Mouse (Mus musculus) ES-E14 (cell line): ENCODE results near the gene Morn1. TPM values are rescaled to one million over a fixed set of nuclear protein-coding genes. Genes with fewer than 3 reads are reported as not detected.
A peak's percentile ranks its signal among the peaks of the same experiment; 100 is the strongest.

Source experiments
- DNase-seq: peaks from one replicate; pipeline ENCODE4 v3.0.0-alpha.2; 2013; ENCODE audit warnings: low read depth, low spot score
- H3K27ac ChIP-seq: 2 replicates; pipeline ENCODE4 v1.5.1; 2012; ENCODE audit warnings: low read depth, mild to moderate bottlenecking, low read length, moderate library complexity, mixed read lengths; ENCODE audit not compliant: poor library complexity, insufficient read depth, severe bottlenecking
- H3K36me3 ChIP-seq: 2 replicates; pipeline ENCODE4 v1.6.1; 2012; ENCODE audit warnings: mild to moderate bottlenecking, low read length, moderate library complexity, mixed read lengths; ENCODE audit not compliant: control insufficient read depth, poor library complexity, insufficient read depth, severe bottlenecking
- H3K4me1 ChIP-seq, 2 experiments: fragments of 150-350 bp in 1 of 2; sonication (generic) in 1 of 2; 2 replicates each; pipeline ENCODE4 v1.6.1; 2012; ENCODE audit warnings: low read length in 2 of 2, mild to moderate bottlenecking in 1 of 2, mixed read lengths in 1 of 2; ENCODE audit not compliant: control insufficient read depth in 2 of 2, insufficient read depth in 2 of 2, poor library complexity in 1 of 2
- H3K4me3 ChIP-seq, 2 experiments: fragments of 150-350 bp in 1 of 2; sonication (generic) in 1 of 2; 2 replicates each; pipeline ENCODE4 v1.5.1; 2012; ENCODE audit warnings: low read length in 2 of 2, low read depth in 1 of 2, mild to moderate bottlenecking in 1 of 2, mixed read lengths in 1 of 2; ENCODE audit not compliant: insufficient read depth in 1 of 2, poor library complexity in 1 of 2, severe bottlenecking in 1 of 2
- H3K9ac ChIP-seq: 2 replicates; pipeline ENCODE4 v1.6.1; 2012; ENCODE audit warnings: low read depth, mild to moderate bottlenecking, low read length, mixed read lengths; ENCODE audit not compliant: poor library complexity, insufficient read depth, severe bottlenecking
- H3K9me3 ChIP-seq: fragments of 150-350 bp; sonication (generic); 2 replicates; pipeline ENCODE4 v1.6.1; 2012; ENCODE audit warnings: low read depth, mild to moderate bottlenecking, low read length; ENCODE audit not compliant: control insufficient read depth, insufficient read depth
- CHD2 ChIP-seq: IDR thresholded peaks from 2 replicates; pipeline ENCODE4 v1.6.1; 2014; ENCODE audit warnings: mild to moderate bottlenecking, low read depth, low read length, inconsistent platforms
- HCFC1 ChIP-seq: IDR thresholded peaks from 2 replicates; pipeline ENCODE4 v1.6.1; 2012; ENCODE audit warnings: low read length, inconsistent platforms, borderline replicate concordance; ENCODE audit not compliant: insufficient read depth
- MAFK ChIP-seq: IDR thresholded peaks from 2 replicates; pipeline ENCODE4 v1.6.1; 2014; ENCODE audit warnings: mild to moderate bottlenecking, low read depth, low read length, inconsistent platforms; ENCODE audit not compliant: insufficient read depth
- ZC3H11A ChIP-seq: IDR thresholded peaks from 2 replicates; pipeline ENCODE4 v1.6.1; 2012; ENCODE audit warnings: low read depth, mild to moderate bottlenecking, inconsistent platforms, low read length, borderline replicate concordance
- ZNF384 ChIP-seq: IDR thresholded peaks from 2 replicates; pipeline ENCODE4 v1.6.1; 2012; ENCODE audit warnings: low read depth, low read length, inconsistent platforms
- in situ Hi-C, 2 experiments: fragments of 600-800 bp; cut with MboI; formaldehyde crosslinking; loops; one replicate each; pipeline ENCODE4 v1.15.1; 2025; ENCODE audit warnings: low sequenced_read_pairs in 2 of 2, inconsistent platforms in 1 of 2; ENCODE audit not compliant: unreplicated experiment in 2 of 2
- total RNA-seq: library from RNA; depleted of rRNA; stranded (reverse); fragments of 300-350 nt; gene quantifications from 2 replicates; pipeline ENCODE4 v1.2.3, GENCODE M21; 2012

Morn1 gene
- total RNA-seq, 1 experiment: 3.4 TPM

DNA sequence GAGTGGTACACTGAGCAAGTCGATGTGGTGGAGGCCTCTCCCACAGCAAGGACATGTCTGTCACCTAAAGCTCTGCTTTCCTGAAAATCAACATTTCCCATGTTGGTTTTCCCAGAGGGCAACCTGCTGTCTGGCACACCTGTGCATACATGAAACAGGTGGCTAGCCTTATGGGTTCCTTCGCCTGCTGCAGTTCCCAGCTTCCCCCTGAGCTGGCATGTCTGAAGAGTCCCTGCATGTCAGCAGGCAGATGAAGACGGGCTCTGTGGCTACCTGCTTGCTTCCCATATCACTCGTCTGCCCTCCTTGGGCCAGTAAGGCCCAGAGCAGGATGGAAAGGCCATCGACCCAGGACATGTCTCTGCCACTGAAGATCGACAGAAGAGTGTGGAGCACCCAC, 11.1 kb downstream of the Morn1 start:
- Histone ChIP-seq H3K36me3 (peaks cover 2% of the 10 kb centered on the region; the same call in 1 of the 2 replicates), H3K27ac (no peak overlapping the region), H3K9ac (no peak overlapping the region), H3K9me3 (no peaks in the 10 kb centered on the region), H3K4me3 (no peak overlapping the region), H3K4me1 (peaks cover 0 to 2% of the 10 kb centered on the region in 2 experiments; a peak in 3 of 4 replicates)
- DNase-seq: no peak
- TF ChIP-seq CHD2 (no peak), ZNF384 (no peak), HCFC1 (no peak), ZC3H11A (no peak), MAFK (no peak)
- in situ Hi-C loops: no loop called here

DNA sequence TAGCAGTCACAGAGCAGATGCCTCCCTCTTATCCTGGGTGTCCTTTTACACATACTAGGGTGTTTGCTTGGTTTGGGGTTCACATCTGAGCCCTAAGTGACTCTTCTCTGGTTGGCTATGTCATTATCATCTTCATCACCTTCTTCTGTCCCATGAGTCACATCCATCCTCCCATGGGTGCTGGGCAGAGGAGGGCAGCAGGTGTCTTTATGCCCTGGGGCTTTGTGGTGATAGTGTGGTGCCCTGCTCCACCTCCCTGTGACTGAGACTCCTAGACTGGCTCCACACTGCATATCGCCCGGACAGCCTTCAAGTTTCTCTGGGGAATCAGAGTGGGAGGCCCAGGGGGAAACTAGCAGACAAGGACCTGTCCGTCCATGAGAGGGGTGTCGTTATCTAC, 12.2 kb downstream of the Morn1 start:
- Histone ChIP-seq H3K4me3 (no peak overlapping the region), H3K27ac (no peak overlapping the region), H3K4me1 (peaks cover 0 to 2% of the 10 kb centered on the region in 2 experiments; a peak in 3 of 4 replicates), H3K9me3 (no peaks in the 10 kb centered on the region), H3K9ac (no peak overlapping the region), H3K36me3 (no peaks in the 10 kb centered on the region)
- no peak for DNase-seq
- in situ Hi-C loops: no loop called here
- TF ChIP-seq CHD2 (no peak), ZC3H11A (no peak), ZNF384 (no peak), MAFK (no peak), HCFC1 (no peak)

DNA sequence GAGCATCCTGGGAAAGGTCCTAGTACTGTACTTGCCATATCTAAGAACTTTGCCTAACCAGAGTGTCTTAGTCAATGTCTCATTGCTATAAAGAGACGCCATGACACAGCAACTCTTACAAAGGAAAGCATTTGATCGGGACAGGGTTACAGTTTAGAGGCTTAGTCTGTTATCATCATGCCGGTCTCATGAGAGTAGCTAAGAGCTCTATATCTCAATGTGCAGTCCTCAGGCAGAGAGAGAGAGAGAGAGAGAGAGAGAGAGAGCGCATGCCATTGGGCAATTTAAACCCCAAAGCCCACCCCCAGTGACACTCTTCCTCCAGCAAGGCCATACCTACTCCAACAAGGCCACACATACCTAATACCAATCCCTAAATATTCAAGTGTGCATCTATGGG, 21.5 kb downstream of the Morn1 start:
- Histone ChIP-seq H3K36me3 (no peaks in the 10 kb centered on the region), H3K9me3 (no peaks in the 10 kb centered on the region), H3K9ac (no peak overlapping the region), H3K4me3 (no peak overlapping the region), H3K4me1 (no peaks in the 10 kb centered on the region), H3K27ac (no peak overlapping the region)
- no peak for DNase-seq
- TF ChIP-seq ZC3H11A (no peak), MAFK (no peak), HCFC1 (no peak), CHD2 (no peak), ZNF384 (no peak)
- in situ Hi-C loops: no loop called here

DNA sequence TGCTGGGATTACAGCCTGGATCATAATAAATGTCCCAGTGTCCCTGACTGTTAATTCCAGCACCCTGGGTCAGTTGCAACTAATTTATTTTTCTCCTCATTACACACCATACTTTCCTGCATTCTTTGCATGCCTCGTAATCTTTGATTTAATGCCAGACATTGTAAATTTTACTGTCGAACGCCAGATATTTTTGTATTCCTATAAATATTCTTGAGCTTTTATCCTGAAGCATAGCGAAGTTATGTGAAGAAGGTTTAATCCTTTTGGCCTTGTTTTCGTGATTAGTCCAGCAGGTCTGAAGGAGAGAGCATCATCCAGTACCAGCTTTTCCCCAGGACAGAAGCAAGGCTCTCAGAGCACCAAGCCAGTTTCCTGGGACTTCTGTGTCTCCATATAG, 23.1 kb downstream of the Morn1 start:
- H3K4me1 ChIP-seq: peaks cover 0 to 10% of the 10 kb centered on the region in 2 experiments; a peak in 2 of 4 replicates
- in situ Hi-C loops: no loop called here
- H3K36me3 ChIP-seq: no peaks in the 10 kb centered on the region
- no peaks in the 10 kb centered on the region for H3K9me3 ChIP-seq
- H3K9ac ChIP-seq: no peak overlapping the region
- no peak overlapping the region for H3K4me3 ChIP-seq
- TF ChIP-seq HCFC1: no peak
- TF ChIP-seq ZNF384: no peak
- TF ChIP-seq MAFK: no peak
- TF ChIP-seq CHD2: no peak
- no peak for TF ChIP-seq ZC3H11A
- DNase-seq: no peak
- H3K27ac ChIP-seq: no peak overlapping the region

DNA sequence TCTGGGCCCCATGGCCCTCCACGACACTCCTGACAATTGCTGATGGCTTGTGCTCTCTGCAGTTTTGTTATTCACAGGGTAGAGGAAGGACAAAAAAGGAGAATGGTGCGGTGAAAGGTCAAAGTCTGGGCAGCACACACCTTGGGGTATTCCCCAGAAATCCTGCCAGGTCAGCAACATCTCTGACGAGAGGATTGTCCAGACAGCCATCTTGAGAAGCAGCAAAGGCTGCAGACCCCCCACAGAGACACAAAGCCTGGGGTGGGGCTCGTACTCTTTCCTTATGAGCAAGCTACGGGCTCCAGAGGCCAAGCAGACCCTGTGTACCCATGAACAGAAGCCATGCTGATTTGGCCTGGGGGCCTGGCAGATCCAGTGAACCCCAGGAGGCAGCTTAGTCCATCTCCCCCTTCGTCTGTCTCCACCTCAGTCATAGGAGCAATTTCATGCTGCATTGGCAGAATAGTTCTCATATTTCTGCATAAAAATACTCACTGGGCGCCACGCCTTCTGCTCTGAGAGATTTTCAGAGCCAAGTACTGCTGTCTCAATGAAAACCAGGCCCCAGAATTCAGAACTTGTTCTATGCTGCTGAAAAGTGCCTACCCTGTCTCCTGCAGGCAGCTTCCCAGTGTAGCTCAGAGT, 27.5 kb downstream of the Morn1 start:
- DNase-seq: peak; percentile 37
- H3K9me3 ChIP-seq: no peaks in the 10 kb centered on the region
- in situ Hi-C loops: no loop called here
- TF ChIP-seq MAFK (peak; percentile 80), ZC3H11A (no peak)
- H3K4me3 ChIP-seq: no peak overlapping the region
- H3K36me3 ChIP-seq: no peaks in the 10 kb centered on the region
- no peak overlapping the region for H3K27ac ChIP-seq
- no peak overlapping the region for H3K9ac ChIP-seq
- H3K4me1 ChIP-seq: peaks cover 3 to 17% of the 10 kb centered on the region in 2 experiments; a peak in 3 of 4 replicates
